Mouse (Mus musculus) CD8-positive naive resting alpha-beta T cell, adult 2 months (primary cell): ENCODE measurements at regions not wholly inside any gene's neighbourhood (a gene's known extent, or its start where the extent isn't known, plus 50 kb on each side); places are given as distances from the start of the nearest gene placed in this dataset.
"Not testable (repeated sequence)": the region's sequence is repeated elsewhere in the genome, so short reads cannot be mapped to it uniquely, and the experiment has no call there.

Source experiments
- DNase-seq, 2 experiments: peaks; one replicate each; pipeline ENCODE4 v3.0.0; 2022; ENCODE audit warnings: low read depth in 2 of 2, low spot score in 2 of 2

DNA sequence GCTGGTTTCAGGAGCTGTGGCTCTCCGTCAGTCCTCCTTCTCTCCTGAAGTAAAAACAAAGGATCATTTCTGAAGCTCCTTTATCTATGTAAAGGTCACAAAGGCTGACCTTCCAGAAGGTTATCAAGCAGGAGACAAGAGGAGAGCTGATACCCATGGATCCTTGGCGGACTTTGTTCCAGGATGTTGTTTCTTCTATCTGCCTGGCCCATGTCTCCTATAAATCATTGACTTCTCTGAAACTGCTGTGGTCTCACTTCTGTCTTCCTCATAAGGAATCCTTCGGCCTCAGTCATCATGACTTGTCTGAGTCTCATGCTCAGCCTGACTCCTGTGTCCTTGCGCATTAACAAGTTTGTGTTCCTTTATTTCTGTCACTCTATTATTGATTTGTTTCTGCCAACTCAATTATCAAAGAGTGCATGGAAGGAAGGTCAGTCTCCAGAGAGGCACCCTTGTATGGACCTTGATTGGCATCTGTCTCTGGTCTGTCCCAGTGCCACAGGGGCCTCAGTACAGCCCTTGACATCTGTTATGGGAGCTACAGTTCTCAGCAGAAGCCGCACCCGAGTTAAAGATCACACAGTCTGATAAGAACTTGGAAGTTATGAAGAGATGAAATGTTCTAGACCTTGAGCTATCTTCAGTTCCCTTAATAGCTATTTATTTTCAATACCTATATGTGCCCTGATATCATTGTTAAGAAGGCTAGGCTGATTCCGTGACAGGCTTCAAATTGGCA, 53.2 kb upstream of the Dazl start:
- no peak for DNase-seq

- not testable (repeated sequence) for DNase-seq
Observed at GRCm38 (mm10) chr17:50353818-50354217, 60.4 kb upstream of the Dazl start.

DNA sequence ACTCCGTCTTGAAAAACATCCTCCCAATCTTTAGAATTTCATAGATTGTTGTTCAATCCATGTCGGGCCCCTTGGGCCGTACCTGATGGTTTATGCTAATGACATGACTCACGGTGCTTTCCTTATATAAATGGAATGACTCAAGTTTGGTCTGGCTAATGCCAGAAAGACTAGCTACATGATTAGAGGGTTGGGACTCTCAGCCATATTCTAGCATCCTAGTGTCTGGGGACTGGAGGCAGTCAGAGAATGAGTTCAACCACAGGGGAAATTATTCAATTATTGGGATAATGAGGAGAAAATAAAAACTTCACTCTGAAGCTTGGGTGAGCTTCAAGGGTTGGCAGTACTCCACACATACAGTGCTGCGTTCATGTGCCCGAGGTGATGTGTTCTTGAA, 60.9 kb upstream of the Dazl start:
- no peak for DNase-seq

DNA sequence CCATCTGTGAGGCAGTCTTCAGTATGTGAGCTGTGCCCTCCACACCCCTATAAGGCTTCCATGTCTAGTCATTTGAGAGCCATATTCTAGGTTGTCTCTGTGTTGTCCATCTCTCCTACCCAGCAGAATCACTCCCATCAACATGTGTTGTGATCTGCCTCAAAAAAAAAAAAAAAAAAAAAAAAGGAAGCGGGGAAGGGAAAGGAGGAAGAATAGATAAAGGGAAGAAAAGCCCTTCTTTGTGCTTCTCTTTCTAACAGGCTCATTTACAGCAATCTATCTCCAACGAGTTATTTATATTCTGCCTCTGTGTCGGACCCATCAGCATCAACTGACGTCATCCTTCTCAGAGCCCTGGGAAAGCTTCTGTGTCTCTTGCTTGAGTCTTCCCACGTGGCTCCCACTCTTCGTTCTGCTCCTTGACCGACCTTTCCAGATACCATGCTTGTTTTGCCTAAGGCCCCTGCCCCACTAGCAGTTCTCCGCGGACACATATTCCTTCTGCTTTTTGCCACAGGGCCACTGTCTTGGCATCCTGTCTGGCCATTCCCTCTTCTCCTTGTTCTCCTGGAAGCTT, 68.3 kb upstream of the Dazl start:
- DNase-seq = no peak

- no peak for DNase-seq
Observed at GRCm38 (mm10) chr17:50365396-50365795, 72.0 kb upstream of the Dazl start.

DNA sequence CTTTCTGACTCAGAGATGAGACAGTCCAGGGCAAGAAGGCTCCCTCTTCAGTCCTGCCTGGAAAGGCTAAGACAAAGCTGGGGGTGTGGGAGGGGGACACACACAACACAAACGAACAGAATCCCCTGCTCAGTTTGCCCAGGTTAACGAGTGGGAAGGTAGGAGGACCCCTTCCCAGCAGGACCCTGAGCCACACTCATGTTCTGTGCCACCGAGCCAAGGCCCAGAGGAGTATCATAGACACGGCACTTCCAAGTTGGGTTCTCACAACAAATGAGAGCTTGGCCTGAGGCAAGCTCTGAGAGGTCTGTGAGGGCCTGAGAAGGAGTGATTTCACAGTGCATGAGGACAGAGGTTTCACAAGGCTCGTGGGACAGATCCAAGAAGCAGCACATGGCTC, 72.7 kb upstream of the Dazl start:
- no peak for DNase-seq

DNA sequence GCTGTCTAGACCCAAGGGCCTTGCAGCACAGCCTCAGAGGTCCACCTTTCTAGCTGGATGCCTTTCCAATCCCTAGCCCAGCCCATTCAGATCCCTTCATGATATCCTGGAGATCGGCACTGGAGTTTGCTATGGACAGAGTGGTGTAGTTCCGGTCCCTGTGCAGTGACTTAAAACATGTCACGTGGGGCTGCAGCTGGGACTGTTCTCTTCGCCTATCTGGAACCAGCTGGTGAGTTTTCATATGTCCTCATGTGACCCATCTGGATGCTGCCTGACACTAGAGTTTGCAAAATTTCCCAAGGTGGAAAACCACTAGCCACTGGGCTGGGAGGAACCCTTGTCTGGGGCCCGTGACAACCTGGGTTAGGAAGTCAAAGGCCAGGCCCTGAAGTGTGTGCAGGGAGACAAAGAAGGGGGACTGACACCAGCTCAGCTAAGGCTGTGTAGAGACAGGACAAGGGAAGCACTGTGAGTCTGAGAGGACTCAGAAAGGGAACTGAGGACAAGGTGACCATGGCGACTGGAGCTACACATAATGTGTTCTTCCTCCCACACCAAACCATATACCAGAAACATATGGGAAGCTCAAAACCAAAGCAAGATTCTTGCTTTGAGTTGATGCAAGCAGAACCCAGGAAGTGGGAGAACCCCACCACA, 75.9 kb upstream of the Dazl start:
- no peak for DNase-seq

DNA sequence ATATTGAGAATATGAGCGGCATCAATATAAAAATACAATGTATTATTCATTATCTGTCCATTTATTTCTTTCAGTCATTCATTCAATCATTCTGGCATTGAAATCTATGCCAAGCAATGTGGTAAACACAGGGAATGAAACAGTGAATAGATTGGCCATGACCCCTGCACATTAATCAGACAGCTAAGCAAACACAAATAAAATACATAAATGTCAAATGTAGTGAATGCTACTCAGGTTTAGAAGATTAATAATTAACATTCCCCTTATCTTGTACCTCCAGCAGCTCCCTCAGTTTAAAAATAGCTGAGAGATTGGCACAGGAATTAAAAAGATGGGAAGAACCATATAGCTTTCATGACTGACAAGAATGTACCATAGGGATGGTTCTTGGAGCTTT, 77.0 kb upstream of the Dazl start:
- no peak for DNase-seq

DNA sequence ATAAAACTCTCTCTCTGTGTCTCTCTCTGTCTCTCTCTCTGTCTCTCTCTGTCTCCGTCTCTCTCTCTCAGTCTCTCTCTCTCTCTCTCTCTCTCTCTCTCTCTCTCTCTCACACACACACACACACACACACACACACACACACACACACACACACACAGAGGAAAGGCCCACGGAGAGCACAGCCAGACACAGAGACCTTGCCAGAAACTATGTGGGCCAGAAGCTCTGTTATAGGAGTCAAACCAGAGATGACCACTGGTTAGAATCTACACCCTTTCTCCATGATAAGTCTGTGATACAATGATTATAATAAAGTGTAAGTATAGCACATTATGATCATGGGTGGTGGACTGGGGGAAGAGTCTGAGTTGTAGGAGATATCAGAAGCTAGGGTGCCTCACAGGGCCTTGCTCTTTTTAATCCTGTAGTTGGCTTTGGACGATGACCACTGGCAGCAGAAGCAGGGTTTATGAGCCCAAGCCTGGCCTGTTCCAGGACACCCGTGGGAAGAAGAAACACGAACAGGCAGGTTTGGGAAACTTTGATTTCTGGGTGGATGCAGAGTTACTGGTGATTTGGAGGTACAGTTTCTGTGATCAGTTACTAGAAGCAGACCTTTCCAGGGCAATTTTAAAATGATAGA, 80.2 kb upstream of the Dazl start:
- no peak for DNase-seq

DNA sequence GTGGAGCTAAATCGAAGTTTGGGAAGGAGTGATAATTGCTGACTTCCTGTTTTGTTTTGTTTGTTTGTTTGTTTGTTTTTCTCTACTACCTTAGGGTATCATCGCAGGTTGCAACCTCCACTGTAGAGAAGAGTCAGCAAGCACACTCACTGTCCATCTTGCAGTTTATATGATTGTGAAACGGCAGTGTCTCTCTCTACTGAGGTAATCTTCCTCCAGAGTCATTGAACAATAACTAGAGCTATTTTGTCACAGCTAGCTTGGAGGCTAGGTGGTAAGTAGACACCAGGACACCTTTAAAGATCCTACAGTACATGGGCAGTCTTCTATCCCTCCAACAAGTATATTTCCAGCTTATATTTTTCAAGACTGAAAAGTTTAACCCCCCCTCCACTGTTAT, 82.0 kb upstream of the Dazl start:
- DNase-seq = no peak

- no peak for DNase-seq
Observed at GRCm38 (mm10) chr17:50376708-50377107, 83.3 kb upstream of the Dazl start.

GRCm38 (mm10) chr17:50378141-50378727, 84.8 kb upstream of the Dazl start:
- DNase-seq = no peak

GRCm38 (mm10) chr17:50388715-50389710, 95.6 kb upstream of the Dazl start:
- peak; percentile 5 to 12 for DNase-seq

DNA sequence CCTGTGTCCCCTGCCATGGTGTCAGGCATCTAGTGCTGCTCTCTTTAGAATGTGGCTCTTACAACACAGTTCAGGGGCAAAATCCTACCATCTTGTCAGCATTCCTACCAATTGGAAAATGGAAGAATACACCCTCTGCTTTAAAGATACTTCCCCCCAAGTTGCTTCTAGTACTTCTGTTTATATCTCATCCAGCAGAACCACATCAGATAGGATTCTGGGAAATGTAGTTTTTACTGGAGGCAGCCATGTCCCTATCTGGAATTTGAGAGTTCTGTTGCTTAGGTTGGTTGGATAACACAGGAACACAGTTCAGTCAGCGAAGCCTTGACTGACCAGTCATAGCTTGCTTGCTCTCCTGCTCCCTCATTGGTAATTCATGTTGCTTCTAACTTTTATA, 96.7 kb upstream of the Dazl start:
- DNase-seq = no peak

DNA sequence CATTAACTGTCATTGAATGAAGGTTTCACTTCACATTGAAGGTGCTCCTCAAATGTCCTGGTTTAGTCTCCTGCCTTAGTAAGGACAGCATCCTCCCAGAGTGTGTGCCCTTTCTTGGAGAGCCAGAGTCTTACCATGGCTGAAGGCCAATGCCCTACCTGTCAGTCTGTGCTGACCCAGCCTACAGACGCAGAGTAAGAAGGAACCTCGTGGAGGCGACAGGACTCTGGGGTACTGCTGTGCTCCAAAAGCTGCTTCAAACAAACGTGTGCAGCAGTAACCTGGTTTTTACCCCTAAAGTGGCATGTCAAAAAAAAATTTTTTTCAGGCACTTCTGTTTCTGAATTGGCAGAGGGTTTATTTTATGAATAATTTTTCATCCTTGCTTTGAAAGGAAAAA, 97.8 kb upstream of the Dazl start:
- no peak for DNase-seq

DNA sequence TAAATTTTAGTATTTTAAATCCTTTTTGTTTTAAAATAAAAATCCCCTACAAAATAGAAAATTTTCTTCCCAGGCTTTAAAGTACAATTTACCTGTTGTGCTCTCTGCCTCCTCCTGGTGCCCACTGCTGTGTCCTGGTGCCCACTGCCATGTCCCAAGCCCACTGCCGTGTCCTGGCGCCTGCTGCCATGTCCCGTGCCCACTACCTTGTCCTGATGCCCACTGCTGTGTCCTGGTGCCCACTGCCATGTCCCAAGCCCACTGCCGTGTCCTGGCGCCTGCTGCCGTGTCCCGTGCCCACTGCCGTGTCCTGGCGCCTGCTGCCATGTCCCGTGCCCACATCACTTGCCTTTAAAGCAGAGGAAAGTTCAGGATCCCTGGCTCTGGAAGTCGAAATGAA, 98.6 kb upstream of the Dazl start:
- DNase-seq = no peak

DNA sequence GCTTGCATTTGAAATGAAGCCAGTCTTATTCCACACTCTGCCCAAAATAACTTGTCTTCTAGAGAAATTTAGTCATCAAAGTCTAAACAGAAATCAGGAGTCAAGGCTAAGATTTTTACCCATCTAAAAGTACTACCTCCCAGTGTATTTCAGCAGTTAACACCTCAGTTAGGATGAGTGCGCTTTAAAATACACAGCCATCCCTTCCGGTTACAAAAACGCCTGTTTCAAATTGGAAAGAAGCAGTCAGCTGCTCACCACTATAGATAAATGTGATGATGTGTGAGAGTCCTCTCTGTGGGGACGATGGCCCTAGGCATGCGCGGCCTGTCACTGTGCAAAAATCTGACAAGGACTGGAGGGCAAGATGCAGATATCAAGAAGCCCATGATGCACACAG, 99.0 kb upstream of the Dazl start:
- no peak for DNase-seq

GRCm38 (mm10) chr17:50392966-50393365, 99.5 kb upstream of the Dazl start:
- DNase-seq = no peak

- DNase-seq = no peak
Observed at GRCm38 (mm10) chr17:50393698-50394097, 100.3 kb upstream of the Dazl start.

DNA sequence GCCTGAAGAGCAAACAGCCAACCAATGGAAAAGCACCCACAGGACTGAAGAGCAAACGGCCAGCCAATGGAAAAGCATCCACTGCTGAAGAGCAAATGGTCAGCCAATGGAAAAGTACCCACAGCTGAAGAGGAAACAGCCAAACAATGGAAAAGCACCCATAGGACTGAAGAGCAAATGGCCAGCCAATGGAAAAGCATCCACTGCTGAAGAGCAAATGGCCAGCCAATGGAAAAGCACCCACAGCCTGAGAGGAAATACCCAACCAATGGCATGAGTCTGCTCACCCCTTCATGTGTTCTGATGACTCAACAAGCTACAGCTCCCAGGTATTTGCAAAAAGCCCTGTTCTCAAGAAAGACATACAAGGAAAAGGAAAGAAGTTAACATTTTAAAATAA, 101.4 kb upstream of the Dazl start:
- DNase-seq = no peak

DNA sequence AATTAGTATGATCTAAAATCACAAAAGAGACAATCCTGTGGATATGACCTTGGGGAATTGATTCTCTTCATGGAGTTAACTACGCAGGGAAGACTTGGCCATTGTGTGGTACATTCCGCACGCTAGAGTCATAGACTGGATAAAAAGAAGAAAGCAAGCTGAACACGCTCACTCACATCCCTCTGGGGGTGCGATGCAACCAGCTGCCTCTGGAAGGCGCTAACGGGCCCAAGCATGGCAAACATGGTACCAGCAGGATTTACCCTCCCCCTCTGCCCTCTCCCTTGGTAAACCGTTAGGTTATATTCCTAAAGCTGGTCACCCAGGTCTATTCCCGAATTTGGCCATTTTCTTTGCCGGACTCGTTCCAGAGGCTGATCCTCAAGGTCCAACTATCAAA, 102.2 kb upstream of the Dazl start:
- DNase-seq = no peak
